Mouse (Mus musculus) bone marrow, adult 2 months (tissue): ENCODE results near the gene Cyp4f37. TPM values are rescaled to one million over a fixed set of nuclear protein-coding genes. Genes with fewer than 3 reads are reported as not detected.
A peak's percentile ranks its signal among the peaks of the same experiment; 100 is the strongest.

Source experiments
- H3K27ac ChIP-seq: fragments of 200-500 bp; 2 replicates; pipeline ENCODE4 v1.5.1; 2012; ENCODE audit warnings: low read depth, mild to moderate bottlenecking, control low read depth, inconsistent platforms, low read length; ENCODE audit not compliant: control insufficient read depth, poor library complexity, insufficient read depth
- H3K4me1 ChIP-seq: fragments of 200-500 bp; 2 replicates; pipeline ENCODE4 v1.6.1; 2011; ENCODE audit warnings: low read length; ENCODE audit not compliant: control insufficient read depth, insufficient read depth
- H3K4me3 ChIP-seq: fragments of 200-500 bp; replicated peaks from 2 replicates; pipeline ENCODE3; 2011; ENCODE audit warnings: mild to moderate bottlenecking, low read depth, low read length, control low read depth; ENCODE audit not compliant: control insufficient read depth
- CTCF ChIP-seq: fragments of 200-500 bp; IDR thresholded peaks from 2 replicates; pipeline ENCODE4 v1.5.1; 2011; ENCODE audit warnings: low read length, control low read depth; ENCODE audit not compliant: control insufficient read depth, insufficient read depth
- POLR2A ChIP-seq: fragments of 200-500 bp; IDR thresholded peaks from 2 replicates; pipeline ENCODE4 v1.6.1; 2011; ENCODE audit warnings: low read depth, mild to moderate bottlenecking, control low read depth, low read length, borderline replicate concordance; ENCODE audit not compliant: control insufficient read depth
- WGBS: fragments of 180-500 bp; shearing (Covaris S2); methylation state at CpG from one replicate; pipeline ENCODE4 v1.1.7; 2018; 5-methylcytosine and 5-hydroxymethylcytosine counted together
- polyA plus RNA-seq: library from polyadenylated mRNA; stranded (reverse); fragments of >200 nt; gene quantifications from 2 replicates; pipeline ENCODE4 v1.2.4, GENCODE M21; 2011; ENCODE audit warnings: low replicate concordance; ENCODE audit not compliant: missing spikeins, insufficient read depth, insufficient read length

Cyp4f37 gene
- polyA plus RNA-seq, 1 experiment, result not detected

- H3K27ac ChIP-seq, result no peak within 1 kb of the TSS
- H3K4me1 ChIP-seq, result no peaks in the 10 kb centered on the region
- 20% methylated on average over 2 of the region's 2 CpGs for WGBS
- TF ChIP-seq CTCF, result no peak
- TF ChIP-seq POLR2A, result no peak
- H3K4me3 ChIP-seq, result no peak within 1 kb of the TSS
Observed at GRCm38 (mm10) chr17:32658712-32659111, 37.6 kb downstream of the Cyp4f37 start, which contains the start of gene Cyp4f40. Cyp4f40 (plus strand) TSS chr17:32658900.

- Histone ChIP-seq H3K27ac (no peak overlapping the region), H3K4me3 (no peak overlapping the region), H3K4me1 (no peaks in the 10 kb centered on the region)
- no peak for TF ChIP-seq CTCF
- TF ChIP-seq POLR2A, result no peak
- WGBS, result 50% methylated on average over 7 of the region's 7 CpGs
Observed at GRCm38 (mm10) chr17:32673976-32674375, 52.9 kb downstream of the Cyp4f37 start.

- Histone ChIP-seq H3K4me1 (no peaks in the 10 kb centered on the region), H3K4me3 (no peak overlapping the region), H3K27ac (no peak overlapping the region)
- TF ChIP-seq CTCF, result no peak
- TF ChIP-seq POLR2A, result no peak
- WGBS, result 37% methylated on average over 21 of the region's 21 CpGs
Observed at GRCm38 (mm10) chr17:32676040-32676635, 55.0 kb downstream of the Cyp4f37 start.

GRCm38 (mm10) chr17:32680404-32680803 lies 59.3 kb downstream of the Cyp4f37 start:
- no peak overlapping the region for H3K4me3 ChIP-seq
- H3K4me1 ChIP-seq, result no peaks in the 10 kb centered on the region
- TF ChIP-seq CTCF (0 out of 2 replicates have a peak, but pooled peaks have one; percentile 11), POLR2A (no peak)
- 8% methylated on average over 2 of the region's 2 CpGs for WGBS
- no peak overlapping the region for H3K27ac ChIP-seq

GRCm38 (mm10) chr17:32685048-32685750 lies 64.1 kb downstream of the Cyp4f37 start, which contains the start of gene Cyp4f15:
Cyp4f15 (plus strand) TSS chr17:32685627.
- Histone ChIP-seq H3K4me3 (no peak within 1 kb of the TSS), H3K27ac (no peak within 1 kb of the TSS), H3K4me1 (no peaks in the 10 kb centered on the region)
- no peak for TF ChIP-seq POLR2A
- 49% methylated on average over 7 of the region's 7 CpGs for WGBS

Other genes starting within 250 kb of the Cyp4f37 start
- 11.8 and 15.5 TPM in 2 replicates for gene Wiz, start 231.9 kb upstream of the Cyp4f37 start, polyA plus RNA-seq
- gene Rasal3, start 217.7 kb upstream of the Cyp4f37 start, polyA plus RNA-seq, result 20.7 and 58.8 TPM in 2 replicates
- gene Pglyrp2, start 197.1 kb upstream of the Cyp4f37 start, polyA plus RNA-seq, result 0.95 and 3.4 TPM in 2 replicates
- gene Cyp4f39, start 168.6 kb upstream of the Cyp4f37 start, polyA plus RNA-seq, result 0.88 and 0.95 TPM in 2 replicates
- 2.1 and 3.3 TPM in 2 replicates for gene Cyp4f17, start 115.3 kb upstream of the Cyp4f37 start, polyA plus RNA-seq
- gene Cyp4f16, start 84.8 kb upstream of the Cyp4f37 start, polyA plus RNA-seq, result 3.4 and 10.1 TPM in 2 replicates
- not detected in 2 replicates for gene Cyp4f40, start 37.6 kb downstream of the Cyp4f37 start, polyA plus RNA-seq
- gene Cyp4f15, start 64.3 kb downstream of the Cyp4f37 start, polyA plus RNA-seq, result 0.97 TPM in 1 of 2 replicates, not detected in the other
- 9.7 and 13.5 TPM in 2 replicates for gene Zfp871, start 167.0 kb downstream of the Cyp4f37 start, polyA plus RNA-seq
- gene Zfp811, start 188.6 kb downstream of the Cyp4f37 start, polyA plus RNA-seq, result 0.45 and 1.3 TPM in 2 replicates
- gene Zfp799, start 209.0 kb downstream of the Cyp4f37 start, polyA plus RNA-seq, result 0.49 and 5.1 TPM in 2 replicates